Mouse (Mus musculus): ENCODE data around the gene Gm47289. TPM values are rescaled to one million over a fixed set of nuclear protein-coding genes. Genes with fewer than 3 reads are reported as not detected.

The Gm47289 gene
- polyA plus RNA-seq, 1 experiment: not detected

DNA sequence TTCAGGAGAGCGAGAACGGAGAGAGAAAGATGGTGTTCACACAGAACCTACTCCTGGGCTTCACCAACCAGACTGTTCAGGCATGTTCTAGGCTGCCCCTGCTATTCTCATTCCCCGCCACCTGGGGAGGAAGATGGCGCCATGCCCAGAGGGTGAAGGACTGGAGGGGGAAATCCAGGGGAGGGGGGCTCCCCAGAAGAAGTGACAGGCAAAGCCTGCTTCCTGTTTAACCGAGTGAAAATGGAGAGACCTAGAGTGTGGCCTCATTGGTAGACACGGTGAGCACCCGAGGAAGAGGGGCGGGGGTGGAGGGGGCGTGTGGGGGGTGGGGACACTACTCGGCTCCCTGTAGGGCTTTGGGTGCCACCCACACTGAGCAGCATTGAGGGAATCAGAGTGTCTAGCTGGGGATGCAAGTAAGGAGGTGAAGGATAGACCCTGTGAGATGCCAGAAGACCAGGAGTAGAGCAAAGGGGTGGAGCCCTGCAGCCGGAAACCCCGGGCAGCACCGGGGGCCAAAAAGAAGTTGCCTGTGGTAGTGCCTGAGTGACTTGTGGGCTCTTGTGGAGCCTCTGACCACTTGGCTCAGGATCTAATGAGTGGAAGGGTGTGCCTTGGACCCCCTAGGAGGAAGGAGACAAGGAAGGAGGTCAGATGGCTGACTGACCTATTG lies 12.7 kb upstream of the Gm47289 start:
- no peak overlapping the region for H3K27ac ChIP-seq (ENCODE audit: insufficient read depth, low read length)
- peaks cover 6% of the 10 kb centered on the region; the same call in 1 of the 2 replicates for H3K4me1 ChIP-seq (ENCODE audit: control insufficient read depth, insufficient read depth, low read length)
- WGBS: 65% methylated on average over 13 of the region's 13 CpGs
- no peaks in the 10 kb centered on the region for H3K27me3 ChIP-seq (ENCODE audit: control insufficient read depth, insufficient read depth, low read length)
- TF ChIP-seq POLR2A (IDR thresholded peaks at IDR 0.05; ENCODE audit: borderline replicate concordance, insufficient read depth, low read length): no peak
- TF ChIP-seq CTCF (IDR thresholded peaks at IDR 0.05; ENCODE audit: borderline replicate concordance, insufficient read depth, low read depth, low read length): no peak
- no peak overlapping the region for H3K4me3 ChIP-seq (replicated peaks; ENCODE audit: insufficient read depth, low read depth, low read length)
- no peak for DNase-seq

DNA sequence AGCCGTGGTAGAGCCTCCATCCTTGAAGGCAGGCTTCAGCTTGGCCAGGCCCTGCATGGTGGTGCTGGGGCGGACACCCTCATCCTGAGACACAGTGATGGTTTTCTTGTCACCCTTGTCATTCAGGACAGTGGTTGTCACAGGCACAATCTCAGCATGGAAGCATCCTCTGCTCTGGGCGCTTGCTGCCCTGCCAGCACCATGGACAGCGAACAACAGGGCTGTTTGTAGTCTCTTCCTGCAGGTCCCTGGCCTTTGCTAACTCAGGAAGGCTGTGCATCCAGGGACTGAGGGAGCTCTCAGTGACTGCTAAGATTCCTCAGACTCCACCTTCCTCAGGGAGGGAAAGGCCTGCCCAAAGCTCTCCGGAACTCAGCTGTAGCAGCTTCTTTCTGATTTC lies 9.4 kb upstream of the Gm47289 start:
- 67% methylated on average over 5 of the region's 5 CpGs for WGBS

DNA sequence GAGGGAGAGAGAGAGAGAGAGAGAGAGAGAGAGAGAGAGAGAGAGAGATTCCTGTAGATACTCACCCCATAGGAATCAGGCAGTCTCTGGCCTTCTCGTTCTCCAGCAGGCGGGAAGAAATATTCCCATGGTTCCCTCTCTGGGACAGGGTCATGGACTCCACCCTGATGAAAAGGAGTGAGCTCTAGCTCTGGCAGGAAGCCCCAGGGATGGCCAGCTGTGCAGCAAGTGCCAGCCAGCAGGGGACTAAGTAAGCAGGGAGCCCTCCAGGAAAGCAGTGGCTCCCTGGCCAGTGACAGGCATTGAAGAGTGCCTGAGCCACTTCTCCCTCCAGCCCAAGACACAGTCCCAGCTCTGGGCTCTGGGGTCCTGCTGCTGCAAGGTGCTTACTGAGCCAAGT lies 7.2 kb upstream of the Gm47289 start:
- H3K4me3 ChIP-seq (replicated peaks; ENCODE audit: insufficient read depth, low read depth, low read length): no peak overlapping the region
- H3K4me1 ChIP-seq (ENCODE audit: control insufficient read depth, insufficient read depth, low read length): no peaks in the 10 kb centered on the region
- DNase-seq: no peak
- H3K27ac ChIP-seq (ENCODE audit: insufficient read depth, low read length): no peak overlapping the region
- no peaks in the 10 kb centered on the region; the same call in 1 of the 2 replicates for H3K27me3 ChIP-seq (ENCODE audit: control insufficient read depth, insufficient read depth, low read length)
- TF ChIP-seq CTCF (IDR thresholded peaks at IDR 0.05; ENCODE audit: borderline replicate concordance, insufficient read depth, low read depth, low read length): no peak
- no peak for TF ChIP-seq POLR2A (IDR thresholded peaks at IDR 0.05; ENCODE audit: borderline replicate concordance, insufficient read depth, low read length)
- 38% methylated on average over 2 of the region's 2 CpGs for WGBS

More for the DNA sequence above, 9.4 kb upstream of the Gm47289 start:
- Histone ChIP-seq H3K4me1 (ENCODE audit: control insufficient read depth, insufficient read depth, low read length) (peaks cover 2% of the 10 kb centered on the region; the same call in 1 of the 2 replicates), H3K27me3 (ENCODE audit: control insufficient read depth, insufficient read depth, low read length) (no peaks in the 10 kb centered on the region), H3K4me3 (replicated peaks; ENCODE audit: insufficient read depth, low read depth, low read length) (no peak overlapping the region), H3K27ac (ENCODE audit: insufficient read depth, low read length) (no peak overlapping the region)
- DNase-seq: no peak
- TF ChIP-seq POLR2A (IDR thresholded peaks at IDR 0.05; ENCODE audit: borderline replicate concordance, insufficient read depth, low read length) (no peak), CTCF (IDR thresholded peaks at IDR 0.05; ENCODE audit: borderline replicate concordance, insufficient read depth, low read depth, low read length) (no peak)

DNA sequence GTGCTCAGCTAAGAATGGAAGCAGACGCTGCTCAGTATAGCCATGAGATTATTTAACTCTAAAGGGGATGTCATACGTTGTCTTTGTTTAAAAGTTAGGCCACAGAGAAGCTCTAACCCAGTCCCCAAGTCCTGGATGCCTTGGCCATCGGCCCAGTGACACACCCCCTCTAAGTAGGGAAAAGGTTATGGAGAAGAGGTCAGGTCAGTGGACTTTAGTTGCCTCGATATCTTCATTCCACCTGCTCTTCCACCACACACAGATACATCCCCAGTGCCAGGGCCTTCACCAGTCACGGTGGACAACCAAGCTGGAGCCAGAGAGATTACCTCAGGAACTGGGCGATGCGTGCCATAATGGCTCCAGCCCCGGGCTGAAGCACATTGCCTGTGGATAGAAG lies 3.5 kb upstream of the Gm47289 start:
- H3K27me3 ChIP-seq (ENCODE audit: control insufficient read depth, insufficient read depth, low read length): no peaks in the 10 kb centered on the region; the same call in 1 of the 2 replicates
- TF ChIP-seq POLR2A (IDR thresholded peaks at IDR 0.05; ENCODE audit: borderline replicate concordance, insufficient read depth, low read length) (no peak), CTCF (IDR thresholded peaks at IDR 0.05; ENCODE audit: borderline replicate concordance, insufficient read depth, low read depth, low read length) (no peak)
- H3K27ac ChIP-seq (ENCODE audit: insufficient read depth, low read length): no peak overlapping the region
- no peaks in the 10 kb centered on the region for H3K4me1 ChIP-seq (ENCODE audit: control insufficient read depth, insufficient read depth, low read length)
- 56% methylated on average over 8 of the region's 8 CpGs for WGBS
- no peak overlapping the region for H3K4me3 ChIP-seq (replicated peaks; ENCODE audit: insufficient read depth, low read depth, low read length)
- DNase-seq: no peak

DNA sequence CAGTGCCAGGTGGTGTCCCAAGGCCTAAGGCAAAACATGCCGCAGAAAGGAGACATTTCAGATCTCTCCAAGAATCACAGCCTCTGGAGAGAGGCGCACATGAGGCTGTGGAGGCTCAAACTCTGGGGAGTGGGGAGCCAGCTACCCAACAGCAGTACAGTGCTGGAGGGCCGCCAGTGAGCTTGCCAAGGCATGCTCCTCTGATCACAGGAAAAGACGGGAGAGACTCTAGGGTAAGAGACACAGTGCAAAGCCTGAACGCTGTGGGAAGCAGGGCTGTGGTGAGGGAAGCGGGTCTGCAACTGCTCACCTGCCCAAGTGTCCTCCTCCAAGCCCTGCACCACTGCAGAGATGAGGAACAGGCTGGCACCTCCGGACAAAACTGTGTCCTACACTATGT lies 3.1 kb upstream of the Gm47289 start:
- DNase-seq: no peak
- WGBS: 23% methylated on average over 7 of the region's 7 CpGs
- no peak for TF ChIP-seq CTCF (IDR thresholded peaks at IDR 0.05; ENCODE audit: borderline replicate concordance, insufficient read depth, low read depth, low read length)
- TF ChIP-seq POLR2A (IDR thresholded peaks at IDR 0.05; ENCODE audit: borderline replicate concordance, insufficient read depth, low read length): no peak
- H3K27me3 ChIP-seq (ENCODE audit: control insufficient read depth, insufficient read depth, low read length): no peaks in the 10 kb centered on the region; the same call in 1 of the 2 replicates
- no peaks in the 10 kb centered on the region for H3K4me1 ChIP-seq (ENCODE audit: control insufficient read depth, insufficient read depth, low read length)
- no peak overlapping the region for H3K4me3 ChIP-seq (replicated peaks; ENCODE audit: insufficient read depth, low read depth, low read length)
- H3K27ac ChIP-seq (ENCODE audit: insufficient read depth, low read length): no peak overlapping the region

DNA sequence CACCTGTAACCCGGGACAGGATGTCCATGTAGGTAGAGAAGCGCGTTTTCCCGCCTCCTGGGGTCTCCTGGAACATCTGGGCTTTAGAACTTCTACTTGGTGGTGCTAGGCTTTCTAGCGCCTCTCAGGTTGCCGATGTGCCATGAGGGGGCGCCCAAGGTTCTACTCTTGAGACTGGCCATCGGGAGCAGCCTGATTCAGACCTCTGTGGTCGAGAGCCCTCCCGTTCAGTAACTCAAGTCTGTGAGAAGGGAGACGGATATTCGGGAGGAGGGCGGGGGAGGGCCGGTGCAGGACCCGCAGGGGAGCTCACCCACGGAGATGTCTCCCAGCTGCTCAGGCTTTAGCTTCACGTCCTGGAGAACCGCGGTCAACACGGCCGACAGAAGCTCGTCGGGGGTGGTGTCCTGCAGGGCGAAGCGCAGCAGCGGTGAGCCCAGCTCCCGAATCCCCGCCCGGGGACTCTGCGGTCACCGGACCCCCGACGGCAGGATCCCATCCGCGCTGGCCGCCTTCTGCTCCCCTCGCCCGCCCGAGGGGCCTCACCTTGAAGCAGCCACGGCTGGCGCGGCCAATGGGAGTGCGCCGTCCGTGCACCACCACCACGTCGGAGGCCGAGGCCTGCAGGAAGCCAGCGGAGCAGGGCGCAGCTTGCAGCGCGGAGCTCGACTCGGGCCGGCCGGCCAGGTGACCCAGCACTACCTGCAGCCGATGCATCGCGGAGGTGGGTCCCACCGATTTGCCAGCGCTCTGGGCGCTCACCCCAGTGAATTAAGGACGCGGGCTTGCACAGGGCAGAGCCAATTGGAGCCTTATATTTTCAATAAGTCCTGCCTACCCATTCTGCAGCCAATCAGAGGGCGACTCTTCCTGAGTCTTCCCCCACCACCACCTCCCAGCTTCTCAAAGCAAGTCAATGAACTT lies 2.4 kb upstream of the Gm47289 start, which contains the start of gene Acaa1b:
Gene Acaa1b (minus strand): TSS at position 816 of the 924 bp plus-strand sequence.
- Histone ChIP-seq H3K27me3 (ENCODE audit: control insufficient read depth, insufficient read depth, low read length) (no peaks in the 10 kb centered on the region; the same call in 1 of the 2 replicates), H3K27ac (ENCODE audit: insufficient read depth, low read length) (no peak within 1 kb of the TSS), H3K4me1 (ENCODE audit: control insufficient read depth, insufficient read depth, low read length) (no peaks in the 10 kb centered on the region), H3K4me3 (replicated peaks; ENCODE audit: insufficient read depth, low read depth, low read length) (no peak within 1 kb of the TSS)
- peak; percentile 43 to 50 for DNase-seq
- peak; percentile 49; the same call in 1 of the 2 replicates for TF ChIP-seq CTCF (IDR thresholded peaks at IDR 0.05; ENCODE audit: borderline replicate concordance, insufficient read depth, low read depth, low read length)
- no peak for TF ChIP-seq POLR2A (IDR thresholded peaks at IDR 0.05; ENCODE audit: borderline replicate concordance, insufficient read depth, low read length)
- WGBS: 2% methylated on average over 65 of the region's 65 CpGs

DNA sequence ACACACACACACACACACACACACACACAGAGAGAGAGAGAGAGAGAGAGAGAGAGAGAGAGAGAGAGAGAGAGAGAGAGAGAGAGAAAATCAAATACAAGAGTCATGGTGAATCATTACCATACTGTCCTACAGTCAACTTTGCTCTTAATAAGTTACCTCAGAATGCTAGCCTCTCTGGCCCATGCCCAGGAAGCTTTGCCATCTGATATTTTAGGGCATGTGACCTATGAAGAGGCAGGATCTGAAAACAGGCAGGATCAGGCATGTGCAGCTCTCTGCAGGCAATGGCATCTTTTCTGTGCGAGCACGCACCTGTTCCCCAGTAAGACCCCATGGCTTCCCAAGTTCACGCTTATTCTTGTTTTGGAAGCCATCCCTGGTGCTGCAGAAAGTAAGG lies 1.7 kb downstream of the Gm47289 start:
- no peak overlapping the region for H3K27ac ChIP-seq (ENCODE audit: insufficient read depth, low read length)
- WGBS: 28% methylated on average over 3 of the region's 3 CpGs
- H3K4me3 ChIP-seq (replicated peaks; ENCODE audit: insufficient read depth, low read depth, low read length): no peak overlapping the region
- no peak for TF ChIP-seq POLR2A (IDR thresholded peaks at IDR 0.05; ENCODE audit: borderline replicate concordance, insufficient read depth, low read length)
- no peak for TF ChIP-seq CTCF (IDR thresholded peaks at IDR 0.05; ENCODE audit: borderline replicate concordance, insufficient read depth, low read depth, low read length)
- DNase-seq: no peak
- no peaks in the 10 kb centered on the region for H3K4me1 ChIP-seq (ENCODE audit: control insufficient read depth, insufficient read depth, low read length)
- H3K27me3 ChIP-seq (ENCODE audit: control insufficient read depth, insufficient read depth, low read length): no peaks in the 10 kb centered on the region; the same call in 1 of the 2 replicates

All from cerebellum, adult 2 months (tissue).